Mouse (Mus musculus) MEL (cell line): ENCODE results near the gene Grip1. TPM values are rescaled to one million over a fixed set of nuclear protein-coding genes. Genes with fewer than 3 reads are reported as not detected.

Source experiments
- DNase-seq: peaks from one replicate; pipeline ENCODE4 v3.0.0; 2011; ENCODE audit warnings: low read depth, low spot score
- H3K27ac ChIP-seq: 2 replicates; pipeline ENCODE4 v1.5.1; 2012; ENCODE audit warnings: low read depth, mild to moderate bottlenecking, control low read depth, low read length, moderate library complexity; ENCODE audit not compliant: control insufficient read depth
- H3K27me3 ChIP-seq, 2 experiments: fragments of 150-350 bp in 1 of 2; sonication (generic) in 1 of 2; 2 replicates each; pipeline ENCODE4 v1.6.1; 2012; ENCODE audit warnings: low read length in 2 of 2, mild to moderate bottlenecking in 2 of 2, improper control_type of control experiment in 1 of 2, moderate library complexity in 1 of 2; ENCODE audit not compliant: insufficient read depth in 2 of 2, control insufficient read depth in 1 of 2
- H3K36me3 ChIP-seq, 2 experiments: 2 replicates each; pipeline ENCODE4 v1.6.1; 2012 to 2014; ENCODE audit warnings: low read length in 2 of 2, improper control_type of control experiment in 1 of 2, inconsistent platforms in 1 of 2, mild to moderate bottlenecking in 1 of 2; ENCODE audit not compliant: insufficient read depth in 2 of 2, control insufficient read depth in 1 of 2
- H3K4me1 ChIP-seq, 2 experiments: fragments of 150-350 bp in 1 of 2; sonication (generic) in 1 of 2; 2 replicates each; pipeline ENCODE4 v1.6.1; 2012; ENCODE audit warnings: low read length in 2 of 2, improper control_type of control experiment in 1 of 2, mild to moderate bottlenecking in 1 of 2; ENCODE audit not compliant: insufficient read depth in 2 of 2, control insufficient read depth in 1 of 2
- H3K4me3 ChIP-seq, 2 experiments: fragments of 150-350 bp in 1 of 2; sonication (generic) in 1 of 2; 2 replicates each; pipeline ENCODE4 v1.5.1; 2012; ENCODE audit warnings: low read depth in 2 of 2, low read length in 2 of 2, mild to moderate bottlenecking in 2 of 2, moderate library complexity in 2 of 2, control low read depth in 1 of 2, improper control_type of control experiment in 1 of 2; ENCODE audit not compliant: control insufficient read depth in 1 of 2, insufficient read depth in 1 of 2
- H3K79me2 ChIP-seq: 2 replicates; pipeline ENCODE4 v1.6.1; 2012; ENCODE audit warnings: mild to moderate bottlenecking, low read length, moderate library complexity; ENCODE audit not compliant: control insufficient read depth, poor library complexity, insufficient read depth
- H3K9ac ChIP-seq: 2 replicates; pipeline ENCODE4 v1.6.1; 2012; ENCODE audit warnings: low read depth, mild to moderate bottlenecking, control low read depth, low read length, moderate library complexity; ENCODE audit not compliant: control insufficient read depth, poor library complexity, severe bottlenecking
- H3K9me3 ChIP-seq: fragments of 150-350 bp; sonication (generic); replicated peaks from 2 replicates; pipeline ENCODE4 v1.6.1; 2012; ENCODE audit warnings: mild to moderate bottlenecking, low read length, improper control_type of control experiment, moderate library complexity; ENCODE audit not compliant: insufficient read depth
- BHLHE40 ChIP-seq: IDR thresholded peaks from 2 replicates; pipeline ENCODE4 v1.6.1; 2012; ENCODE audit warnings: low read depth, mild to moderate bottlenecking, inconsistent platforms, low read length, improper control_type of control experiment, borderline replicate concordance
- CHD1 ChIP-seq: IDR thresholded peaks from 2 replicates; pipeline ENCODE4 v1.6.1; 2012; ENCODE audit warnings: low read depth, mild to moderate bottlenecking, inconsistent platforms, low read length, improper control_type of control experiment
- CTCF ChIP-seq, 3 experiments: IDR thresholded peaks in 2 of 3; conservative IDR thresholded peaks in 1 of 3; 2 replicates each; pipeline ENCODE4 v1.5.1; 2011 to 2012; ENCODE audit warnings: low read length in 3 of 3, low read depth in 2 of 3, mild to moderate bottlenecking in 2 of 3, improper control_type of control experiment in 1 of 3, inconsistent platforms in 1 of 3, mixed read lengths in 1 of 3, moderate library complexity in 1 of 3; ENCODE audit not compliant: control insufficient read depth in 1 of 3, insufficient read depth in 1 of 3, poor library complexity in 1 of 3, severe bottlenecking in 1 of 3
- E2F4 ChIP-seq: IDR thresholded peaks from 2 replicates; pipeline ENCODE4 v1.6.1; 2011; ENCODE audit warnings: low read depth, low read length, improper control_type of control experiment, borderline replicate concordance
- ELF1 ChIP-seq: IDR thresholded peaks from 2 replicates; pipeline ENCODE4 v1.6.1; 2014; ENCODE audit warnings: low read depth, mild to moderate bottlenecking, inconsistent platforms, low read length, improper control_type of control experiment, moderate library complexity
- EP300 ChIP-seq, 2 experiments: IDR thresholded peaks; 2 replicates each; pipeline ENCODE4 v1.6.1; 2011; ENCODE audit warnings: improper control_type of control experiment in 2 of 2, low read length in 2 of 2, low read depth in 1 of 2, mild to moderate bottlenecking in 1 of 2
- ETS1 ChIP-seq: IDR thresholded peaks from 2 replicates; pipeline ENCODE4 v1.6.1; 2012; ENCODE audit warnings: low read depth, mild to moderate bottlenecking, inconsistent platforms, low read length, improper control_type of control experiment, moderate library complexity
- GABPA ChIP-seq: IDR thresholded peaks from 2 replicates; pipeline ENCODE4 v1.6.1; 2012; ENCODE audit warnings: low read depth, mild to moderate bottlenecking, inconsistent platforms, low read length, improper control_type of control experiment, moderate library complexity
- GATA1 ChIP-seq: IDR thresholded peaks from 2 replicates; pipeline ENCODE4 v1.6.1; 2011; ENCODE audit warnings: low read depth, low read length, improper control_type of control experiment
- JUND ChIP-seq: IDR thresholded peaks from 2 replicates; pipeline ENCODE4 v1.6.1; 2011; ENCODE audit warnings: low read depth, mild to moderate bottlenecking, improper control_type of control experiment, low read length
- KAT2A ChIP-seq: conservative IDR thresholded peaks from 2 replicates; pipeline ENCODE4 v1.6.1; 2012; ENCODE audit warnings: low read depth, low read length, improper control_type of control experiment, inconsistent platforms
- MAFK ChIP-seq: IDR thresholded peaks from 2 replicates; pipeline ENCODE4 v1.6.1; 2011; ENCODE audit warnings: low read depth, mild to moderate bottlenecking, low read length, improper control_type of control experiment, borderline replicate concordance
- MXI1 ChIP-seq: IDR thresholded peaks from 2 replicates; pipeline ENCODE4 v1.6.1; 2011; ENCODE audit warnings: mild to moderate bottlenecking, low read depth, low read length, improper control_type of control experiment
- MYB ChIP-seq: IDR thresholded peaks from 2 replicates; pipeline ENCODE4 v1.6.1; 2011; ENCODE audit warnings: mild to moderate bottlenecking, low read depth, low read length, improper control_type of control experiment
- MYC ChIP-seq: IDR thresholded peaks from 2 replicates; pipeline ENCODE4 v1.6.1; 2011; ENCODE audit warnings: low read depth, mild to moderate bottlenecking, low read length, improper control_type of control experiment, moderate library complexity
- NELFE ChIP-seq: IDR thresholded peaks from 2 replicates; pipeline ENCODE4 v1.6.1; 2011; ENCODE audit warnings: low read depth, low read length, improper control_type of control experiment
- POLR2AphosphoS2 ChIP-seq: IDR thresholded peaks from 2 replicates; pipeline ENCODE4 v1.6.1; 2011; ENCODE audit warnings: low read length, improper control_type of control experiment
- POLR2AphosphoS5 ChIP-seq: IDR thresholded peaks from 2 replicates; pipeline ENCODE4 v1.6.1; 2012; ENCODE audit warnings: low read depth, borderline replicate concordance, mild to moderate bottlenecking, inconsistent platforms, low read length, moderate library complexity, mixed read lengths
- SIN3A ChIP-seq: IDR thresholded peaks from 2 replicates; pipeline ENCODE4 v1.6.1; 2012; ENCODE audit warnings: low read length, improper control_type of control experiment, inconsistent platforms
- SMC3 ChIP-seq: IDR thresholded peaks from 2 replicates; pipeline ENCODE4 v1.6.1; 2011; ENCODE audit warnings: low read depth, low read length, improper control_type of control experiment
- UBTF ChIP-seq: IDR thresholded peaks from 2 replicates; pipeline ENCODE4 v1.6.1; 2012; ENCODE audit warnings: low read depth, mild to moderate bottlenecking, inconsistent platforms, low read length, improper control_type of control experiment, moderate library complexity, borderline replicate concordance; ENCODE audit not compliant: insufficient read depth
- ZMIZ1 ChIP-seq: IDR thresholded peaks from 2 replicates; pipeline ENCODE4 v1.6.1; 2012; ENCODE audit warnings: low read depth, mild to moderate bottlenecking, inconsistent platforms, low read length, improper control_type of control experiment, moderate library complexity
- polyA plus RNA-seq, 2 experiments: library from polyadenylated mRNA; stranded (reverse) in 1 of 2; unstranded in 1 of 2; fragments of >175 nt in 1 of 2; fragments of >200 nt in 1 of 2; gene quantifications; 2 replicates each; pipeline versions ENCODE4 v1.2.1 to v1.2.4; 2012; ENCODE audit warnings: low replicate concordance in 2 of 2, low read depth in 1 of 2; ENCODE audit not compliant: insufficient read length in 2 of 2, insufficient read depth in 1 of 2, missing spikeins in 1 of 2
- total RNA-seq: library from RNA; depleted of rRNA; stranded (reverse); fragments of 300-350 nt; gene quantifications from 2 replicates; pipeline ENCODE4 v1.2.3, GENCODE M21; 2012

The Grip1 gene
- total and polyA plus RNA-seq, 3 experiments: 0.04 TPM; not detected in 2

DNA sequence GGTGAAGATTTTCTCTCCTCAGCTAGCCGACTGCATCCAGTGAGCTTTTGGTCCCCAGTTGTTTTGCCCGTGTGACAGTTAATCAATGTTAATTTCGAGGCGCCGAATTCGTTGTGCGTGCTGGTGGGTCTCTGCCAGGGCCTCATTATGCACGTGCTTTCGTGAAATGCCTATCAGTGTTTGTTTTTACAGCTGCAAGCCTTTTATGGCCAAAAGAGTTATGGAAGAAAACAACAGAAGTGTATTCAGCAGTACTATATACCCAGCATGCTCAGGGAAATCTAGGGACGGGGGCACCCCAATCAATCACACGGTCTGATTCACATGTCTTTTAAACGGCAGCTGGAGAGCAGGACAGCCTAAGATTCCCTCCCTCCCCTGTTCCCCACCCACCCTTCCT is 424.7 kb downstream of the Grip1 start:
- H3K79me2 ChIP-seq: no peaks in the 10 kb centered on the region
- no peak for DNase-seq
- no peak for TF ChIP-seq MAFK
- no peak for TF ChIP-seq GATA1
- no peak for TF ChIP-seq CHD1
- no peak for TF ChIP-seq JUND
- TF ChIP-seq ETS1: no peak
- no peak for TF ChIP-seq SIN3A
- no peak for TF ChIP-seq SMC3
- TF ChIP-seq POLR2AphosphoS2: no peak
- no peak for TF ChIP-seq ZMIZ1
- TF ChIP-seq E2F4: no peak
- TF ChIP-seq POLR2AphosphoS5: no peak
- TF ChIP-seq MYB: no peak
- TF ChIP-seq EP300 (IDR thresholded peaks at IDR 0.05; ENCODE audit: low read depth in 1 of 2, low read length in 2 of 2): no peak
- TF ChIP-seq MXI1: no peak
- TF ChIP-seq UBTF: no peak
- no peak for TF ChIP-seq ELF1
- no peak for TF ChIP-seq GABPA
- no peak for TF ChIP-seq BHLHE40
- TF ChIP-seq KAT2A: no peak
- TF ChIP-seq NELFE: no peak
- TF ChIP-seq, all 39 proteins: peak for 0
- H3K4me1 ChIP-seq: no peaks in the 10 kb centered on the region
- no peaks in the 10 kb centered on the region for H3K9me3 ChIP-seq
- H3K27me3 ChIP-seq: no peaks in the 10 kb centered on the region
- no peak overlapping the region for H3K4me3 ChIP-seq
- no peaks in the 10 kb centered on the region for H3K36me3 ChIP-seq
- H3K27ac ChIP-seq: no peak overlapping the region
- H3K9ac ChIP-seq: no peak overlapping the region

DNA sequence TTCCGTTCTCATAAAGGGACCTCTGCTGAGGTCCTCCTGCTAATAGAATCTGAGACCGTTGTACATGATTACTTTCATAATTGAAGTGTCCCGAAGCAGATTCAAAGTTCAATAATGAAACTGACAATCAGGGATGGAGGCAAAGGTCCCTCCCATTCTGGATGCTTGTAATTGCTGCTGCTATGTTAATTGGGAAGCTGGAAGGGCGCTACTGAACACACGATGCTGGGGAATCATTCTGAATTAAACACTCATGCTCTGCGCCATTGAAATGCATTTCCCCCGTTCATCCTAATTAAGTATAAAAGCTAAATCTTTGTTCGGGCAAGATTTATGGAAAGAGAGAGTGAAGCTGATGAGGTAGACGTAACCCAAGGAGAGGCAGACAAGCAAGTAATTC is 431.0 kb downstream of the Grip1 start:
- H3K9me3 ChIP-seq: no peaks in the 10 kb centered on the region
- H3K9ac ChIP-seq: no peak overlapping the region
- H3K27ac ChIP-seq: no peak overlapping the region
- no peaks in the 10 kb centered on the region for H3K27me3 ChIP-seq
- TF ChIP-seq MYC (no peak), CTCF (IDR thresholded peaks at IDR 0.05 in 2 of 3, conservative IDR thresholded peaks at IDR 0.05 in 1 of 3; ENCODE audit: control insufficient read depth in 1 of 3, insufficient read depth in 1 of 3, low read depth in 2 of 3, low read length in 3 of 3, poor library complexity in 1 of 3, severe bottlenecking in 1 of 3) (no peak), SIN3A (no peak), ZMIZ1 (no peak)
- H3K79me2 ChIP-seq: no peaks in the 10 kb centered on the region
- no peaks in the 10 kb centered on the region for H3K36me3 ChIP-seq
- H3K4me1 ChIP-seq: no peaks in the 10 kb centered on the region
- H3K4me3 ChIP-seq: no peak overlapping the region
- DNase-seq: no peak
